Mouse (Mus musculus) lung, postnatal 4 days (tissue): ENCODE results near the gene Mrpl20.

Source experiments
- DNase-seq, 2 experiments: peaks; one replicate each; pipeline ENCODE4 v3.0.0; 2021

The Mrpl20 gene

DNA sequence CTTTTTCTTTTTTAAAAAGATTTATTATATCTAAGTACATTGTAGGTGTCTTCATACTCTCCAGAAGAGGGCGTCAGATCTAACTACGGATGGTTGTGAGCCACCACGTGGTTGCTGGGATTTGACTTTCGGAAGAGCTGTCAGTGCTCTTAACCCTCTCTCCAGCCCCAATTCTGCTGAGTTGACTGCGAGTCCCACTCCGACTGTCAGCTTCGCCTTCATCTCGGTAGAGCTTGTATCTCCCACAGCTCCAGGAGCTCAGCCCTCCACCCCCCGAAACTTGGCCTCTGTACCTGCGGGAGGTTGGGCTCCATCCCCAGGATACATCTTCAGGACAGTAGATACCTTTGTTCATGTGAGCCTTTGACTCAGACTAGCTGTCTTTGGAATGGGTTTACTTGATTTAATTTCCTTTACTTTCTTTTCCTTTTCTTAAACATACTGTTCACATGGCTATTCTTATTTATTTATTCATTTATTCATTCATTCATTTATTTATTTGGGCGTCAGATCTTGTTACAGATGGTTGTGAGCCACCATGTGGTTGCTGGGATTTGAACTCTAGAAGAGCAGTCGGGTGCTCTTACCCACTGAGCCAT is at the start of gene Mrpl20:
TSS of gene Mrpl20 (plus strand) at position 138 of the 599 bp plus-strand sequence.
- DNase-seq = no peak

GRCm38 (mm10) chr4:155757011-155757410 is 45.7 kb upstream of the Mrpl20 start:
- DNase-seq = no peak

DNA sequence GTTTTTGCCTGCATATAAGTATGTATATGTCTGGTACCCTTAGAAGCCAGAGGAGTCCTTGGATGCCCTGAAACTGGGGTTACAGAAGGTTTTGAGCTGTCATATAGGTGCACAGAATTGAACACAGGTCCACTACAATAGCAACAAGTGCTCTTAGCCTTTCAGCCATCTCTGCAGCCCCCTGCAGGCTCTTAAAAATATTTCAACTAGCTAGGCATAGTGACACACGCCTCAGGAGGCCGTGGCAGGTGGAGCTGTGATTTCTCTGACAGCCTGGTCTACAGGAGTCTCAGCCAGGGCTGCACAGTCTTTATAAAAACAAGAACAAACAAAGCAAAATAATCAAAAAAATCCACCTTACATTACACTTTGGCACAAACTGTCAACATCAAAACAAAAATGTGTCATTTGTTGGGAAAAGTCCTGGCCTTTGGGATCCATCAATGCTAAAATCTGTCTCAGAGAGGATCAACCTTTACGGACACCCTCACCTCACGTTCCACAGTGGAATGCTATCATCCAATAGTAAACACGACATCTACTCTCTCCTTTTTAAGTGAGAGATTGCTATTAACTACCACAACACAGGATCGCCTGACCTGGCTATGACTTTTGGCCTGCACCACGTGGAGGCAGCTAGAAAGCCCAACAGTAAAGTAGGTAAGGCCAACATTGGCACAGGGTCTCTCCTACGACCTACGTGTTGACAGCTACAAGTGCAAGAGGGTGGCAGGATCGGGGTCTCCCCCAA is 42.6 kb upstream of the Mrpl20 start:
- DNase-seq = no peak

DNA sequence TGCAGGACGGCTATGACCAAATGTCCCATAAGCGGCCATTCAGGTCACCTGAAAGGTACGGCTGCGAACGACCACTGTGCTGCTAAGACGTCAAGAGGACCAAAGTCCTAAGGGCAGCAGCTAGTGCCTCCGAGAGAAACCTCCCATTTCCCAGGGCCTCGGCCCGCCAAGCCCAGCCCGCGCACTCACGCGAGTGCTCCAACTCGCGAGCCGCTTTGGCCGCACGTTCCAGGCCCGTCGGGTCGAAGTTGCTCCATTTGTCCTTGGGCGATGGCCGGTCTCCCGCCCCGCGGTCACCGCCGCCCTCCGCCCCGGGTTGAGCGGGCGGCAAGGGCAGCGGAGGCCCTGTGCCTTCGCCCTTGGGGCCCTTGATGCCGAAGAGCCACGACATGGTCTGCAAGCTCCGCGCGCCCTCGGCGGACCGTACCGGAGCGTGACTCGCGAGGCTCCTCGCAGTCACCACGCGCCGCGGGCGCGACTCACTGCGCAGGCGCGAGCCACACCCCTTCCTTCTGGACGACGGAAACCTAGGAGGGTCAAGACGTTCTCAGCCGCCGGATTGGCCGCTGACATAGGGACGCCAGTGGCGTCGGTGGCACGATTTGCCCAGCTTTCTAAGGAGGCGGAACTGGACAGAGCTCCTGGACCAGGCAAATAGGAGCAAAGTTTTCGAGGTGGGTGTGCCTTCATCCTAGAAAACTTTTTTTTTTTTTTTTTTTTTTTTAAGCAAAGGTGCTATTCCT is 41.9 kb upstream of the Mrpl20 start, which contains the start of gene Atad3a:
TSS of gene Atad3a (minus strand) at position 481 of the 743 bp plus-strand sequence.
- DNase-seq = peak; percentile 97 to 98

DNA sequence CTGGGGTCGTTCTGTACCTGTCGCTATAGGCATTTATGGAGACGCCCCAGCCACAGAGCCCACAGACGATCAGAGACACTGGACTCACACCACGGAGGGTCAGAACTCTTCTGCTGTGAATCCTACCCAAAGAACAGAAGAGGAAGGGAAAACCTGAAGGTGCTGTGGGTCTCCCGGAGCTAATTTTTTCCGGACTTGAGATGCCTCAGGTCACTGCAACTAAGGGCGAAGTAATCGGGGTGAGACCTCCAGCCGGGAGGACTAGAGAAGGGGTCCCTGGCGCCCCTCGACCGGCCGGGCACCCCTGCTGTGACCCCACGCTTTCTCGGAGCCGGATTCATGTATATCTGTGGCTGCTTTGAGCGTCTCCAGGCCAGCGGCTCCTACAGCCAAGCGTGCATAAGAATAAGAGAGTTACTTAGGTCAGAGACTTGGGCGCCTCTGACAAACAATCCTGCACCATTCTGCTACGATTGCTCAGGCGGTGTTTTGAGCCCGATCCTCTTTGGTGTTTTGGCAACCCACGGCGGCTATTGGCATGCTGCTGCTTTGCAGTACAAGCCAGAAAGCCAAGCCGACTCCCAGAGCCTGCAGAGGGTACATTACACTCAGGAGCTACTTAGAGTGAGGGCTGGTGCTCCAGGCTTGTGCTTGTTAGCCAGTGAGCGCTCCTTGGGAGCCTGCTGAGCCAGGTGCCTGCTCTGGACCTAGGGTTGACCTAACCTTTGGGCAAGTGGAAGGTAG is 41.1 kb upstream of the Mrpl20 start:
- no peak for DNase-seq

GRCm38 (mm10) chr4:155762357-155762756 is 40.3 kb upstream of the Mrpl20 start:
- DNase-seq = no peak

DNA sequence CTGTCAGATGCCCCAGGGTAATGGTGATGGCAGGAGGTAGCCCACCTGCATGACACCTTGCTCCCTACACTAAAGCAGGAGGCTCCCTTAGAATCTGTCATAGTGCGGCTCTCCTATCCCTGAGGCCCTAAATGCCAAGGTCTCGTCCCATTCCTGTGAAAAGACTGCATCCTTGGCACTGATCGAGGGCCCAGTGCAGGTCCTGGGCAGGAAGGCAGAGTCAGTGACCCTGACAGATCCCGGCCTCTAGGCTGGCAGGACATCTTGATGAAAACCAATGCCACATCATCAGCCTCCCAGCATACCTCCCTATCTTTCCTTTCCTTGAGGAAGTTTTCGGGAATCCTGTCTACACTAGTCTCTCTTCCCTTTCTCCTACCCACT is 33.2 kb upstream of the Mrpl20 start:
- DNase-seq = no peak

GRCm38 (mm10) chr4:155769880-155770512 is 32.7 kb upstream of the Mrpl20 start:
- DNase-seq = peak; percentile 92 to 94

- no peak for DNase-seq
Measured at GRCm38 (mm10) chr4:155770626-155771025, 32.1 kb upstream of the Mrpl20 start.

GRCm38 (mm10) chr4:155771706-155772105 is 31.0 kb upstream of the Mrpl20 start:
- peak in 1 of 2 experiments; percentile 43 for DNase-seq

DNA sequence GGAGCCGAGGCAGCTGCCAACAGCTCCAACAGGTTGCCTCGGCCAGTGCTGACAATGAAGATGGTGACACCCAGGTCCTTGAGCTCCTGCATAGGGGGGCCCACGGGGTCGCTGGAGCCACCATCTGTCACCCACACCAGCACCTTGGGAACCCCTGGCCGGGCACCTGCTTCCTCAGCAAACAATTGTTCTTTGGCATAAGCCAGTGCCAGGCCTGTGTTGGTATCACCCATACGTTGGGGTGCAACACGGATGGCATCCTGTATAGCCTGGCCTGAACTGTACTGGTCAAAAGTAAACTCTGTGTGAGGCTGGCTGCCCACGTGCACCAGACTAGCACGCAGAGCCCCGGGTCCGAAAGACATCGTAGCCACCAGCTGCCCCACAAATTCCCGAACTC is 29.9 kb upstream of the Mrpl20 start:
- no peak for DNase-seq

- no peak for DNase-seq
Measured at GRCm38 (mm10) chr4:155773335-155774078, 29.2 kb upstream of the Mrpl20 start.

DNA sequence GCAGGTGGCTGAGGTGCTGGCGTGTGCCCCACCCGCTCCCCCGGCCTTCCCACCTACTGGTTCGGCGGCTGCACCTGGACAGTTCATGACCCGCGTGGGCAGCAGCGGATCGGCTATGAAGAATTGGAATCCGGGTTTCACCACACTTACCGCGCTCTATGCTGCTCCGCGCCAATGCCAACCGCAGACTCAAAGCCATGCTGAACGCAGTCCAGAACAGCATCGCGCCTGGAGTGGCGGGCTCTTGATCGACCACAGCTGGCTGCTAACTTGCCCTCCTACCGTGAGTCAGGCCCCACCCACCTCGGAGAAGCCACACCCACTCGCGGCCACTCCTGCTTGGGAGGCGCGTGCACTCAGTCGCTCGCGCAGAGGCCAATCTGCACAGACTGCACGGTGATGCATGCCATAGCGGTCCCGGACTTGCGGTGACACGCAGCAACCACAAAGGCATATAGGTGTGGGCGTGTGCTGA is 28.4 kb upstream of the Mrpl20 start, which contains the start of gene Vwa1:
TSS of gene Vwa1 (minus strand) at position 419 of the 475 bp plus-strand sequence.
- peak; percentile 93 for DNase-seq

DNA sequence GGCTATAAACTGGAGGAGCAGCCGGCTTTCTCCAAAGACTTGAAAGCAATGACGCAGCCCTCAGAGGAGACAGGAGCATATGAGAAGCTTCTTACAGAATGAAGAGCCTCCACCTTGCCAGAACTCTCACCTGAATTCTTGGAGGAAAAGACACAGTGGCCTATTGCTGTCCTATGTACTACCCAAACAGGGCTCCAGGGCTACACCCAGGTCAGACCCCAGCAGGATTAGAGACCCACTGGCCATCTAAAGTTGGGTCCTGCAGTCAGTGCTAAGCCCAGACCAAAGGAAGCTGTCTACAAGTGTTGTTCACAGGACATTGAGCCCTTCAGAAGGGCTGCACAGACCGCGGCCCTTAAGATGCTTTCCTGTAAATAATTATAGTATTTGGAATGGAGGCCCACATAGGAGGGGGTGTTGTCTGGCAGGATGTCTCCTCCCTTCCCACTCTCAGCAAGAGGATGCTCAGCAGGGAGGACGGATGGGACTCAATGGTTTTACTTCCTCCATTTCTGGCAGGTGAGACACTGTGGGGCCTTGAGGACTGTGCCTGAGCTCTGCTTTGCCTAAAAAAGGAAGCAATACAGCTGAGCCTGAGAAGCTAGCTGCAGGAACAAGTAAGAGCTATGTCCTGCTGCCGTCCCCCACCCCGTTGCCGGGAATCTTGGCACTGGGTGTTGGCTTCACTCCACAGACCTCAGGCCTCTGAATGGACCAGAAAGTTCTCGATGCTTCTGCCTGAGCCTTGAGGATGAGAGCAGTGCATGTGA is 27.5 kb upstream of the Mrpl20 start:
- peak; percentile 63 to 81 for DNase-seq

GRCm38 (mm10) chr4:155775855-155776254 is 26.8 kb upstream of the Mrpl20 start:
- DNase-seq = peak in 1 of 2 experiments; percentile 49

- no peak for DNase-seq
Measured at GRCm38 (mm10) chr4:155776704-155777335, 25.9 kb upstream of the Mrpl20 start.

- DNase-seq = peak in 1 of 2 experiments; percentile 55
Measured at GRCm38 (mm10) chr4:155777816-155778215, 24.9 kb upstream of the Mrpl20 start.

- no peak for DNase-seq
Measured at GRCm38 (mm10) chr4:155779498-155779897, 23.2 kb upstream of the Mrpl20 start.

DNA sequence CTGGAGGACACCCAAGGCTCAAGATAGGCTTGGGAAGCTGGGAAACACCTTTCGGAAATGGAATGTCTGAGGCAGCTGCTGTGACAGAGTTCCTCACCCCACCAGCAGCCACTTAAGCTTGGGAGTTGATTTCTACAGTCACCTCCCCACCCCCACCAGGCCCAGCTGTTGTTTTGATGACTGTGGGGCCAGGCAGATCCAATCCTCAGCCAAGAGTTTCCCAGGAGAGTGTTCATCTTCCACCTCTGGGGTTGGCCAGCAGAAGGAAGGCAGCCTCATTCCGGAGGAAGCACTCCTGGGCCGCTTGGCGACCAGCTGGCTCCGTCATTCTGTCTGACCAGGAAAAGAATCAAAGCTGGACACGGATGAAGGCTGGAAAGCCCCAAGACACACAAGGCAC is 21.8 kb upstream of the Mrpl20 start:
- peak in 1 of 2 experiments; percentile 64 for DNase-seq

DNA sequence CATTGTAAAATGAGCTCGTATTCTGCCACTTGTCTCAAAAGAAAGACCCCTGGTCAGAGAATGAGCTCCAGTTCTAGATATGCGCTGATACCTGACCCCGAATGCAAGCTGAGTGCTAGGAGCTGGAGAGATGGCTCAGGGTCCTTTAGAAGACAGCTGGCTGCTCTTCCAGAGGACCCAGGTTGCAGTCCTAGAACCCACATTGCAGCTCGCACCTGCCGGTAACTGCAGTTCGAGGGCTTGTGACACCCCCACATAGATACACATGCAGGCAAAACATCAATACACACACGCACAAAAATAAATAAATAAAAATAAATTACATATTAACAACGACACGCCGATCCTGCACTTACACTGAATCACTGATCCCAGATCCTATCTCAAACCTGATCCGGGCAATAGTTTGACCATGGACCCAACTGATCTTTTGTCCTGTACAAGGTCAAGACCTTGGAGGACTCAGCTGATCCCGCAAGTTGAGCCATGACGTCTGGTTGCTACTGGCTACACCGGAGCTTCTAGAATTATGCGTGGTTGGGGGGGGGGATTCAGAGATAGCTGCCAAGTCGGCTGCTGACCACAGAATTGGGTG is 19.1 kb upstream of the Mrpl20 start:
- no peak for DNase-seq
